Mouse (Mus musculus) left cerebral cortex, adult 6 months (tissue): Measurements from ENCODE around the gene Bst1. TPM values are rescaled to one million over a fixed set of nuclear protein-coding genes. Genes with fewer than 3 reads are reported as not detected.

Experiments used
- long read RNA-seq, 2 experiments: library from polyadenylated mRNA; unstranded; transcript quantifications; one replicate each; pipeline ENCODE4 v2.0.0; 2019 to 2020
- polyA plus RNA-seq: library from polyadenylated mRNA; unstranded; fragments of <200 nt; fragmentation: Nextera tagmentation; gene quantifications from 2 replicates; pipeline ENCODE4 v1.2.3, GENCODE M21; 2021

The Bst1 gene
- polyA plus RNA-seq, result not detected in 2 replicates
- long read RNA-seq, experiment 1, result 0 reads
- long read RNA-seq, experiment 2, result 0 reads

DNA sequence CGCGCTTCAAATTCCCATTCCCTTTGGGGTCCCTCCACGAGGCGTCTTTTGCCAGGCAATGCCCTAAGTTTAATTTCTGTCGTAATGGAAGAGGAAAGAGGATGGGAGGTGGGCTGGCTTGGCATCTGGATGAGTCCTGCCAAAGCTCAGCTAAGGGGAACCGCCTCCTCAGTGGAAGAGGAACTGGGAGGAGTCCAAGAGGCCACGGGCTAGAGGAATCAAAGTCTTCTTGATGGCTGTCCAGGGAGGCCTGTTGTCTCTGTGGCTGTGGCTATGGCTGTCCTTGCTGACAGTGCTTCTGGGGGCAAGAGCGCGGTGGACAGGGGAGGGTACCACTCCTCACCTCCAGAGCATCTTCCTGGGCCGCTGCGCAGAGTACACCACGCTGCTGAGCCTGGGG, at the start of gene Bst1:
Bst1 (plus strand) TSS at position 191 of the 400 bp plus-strand sequence.

DNA sequence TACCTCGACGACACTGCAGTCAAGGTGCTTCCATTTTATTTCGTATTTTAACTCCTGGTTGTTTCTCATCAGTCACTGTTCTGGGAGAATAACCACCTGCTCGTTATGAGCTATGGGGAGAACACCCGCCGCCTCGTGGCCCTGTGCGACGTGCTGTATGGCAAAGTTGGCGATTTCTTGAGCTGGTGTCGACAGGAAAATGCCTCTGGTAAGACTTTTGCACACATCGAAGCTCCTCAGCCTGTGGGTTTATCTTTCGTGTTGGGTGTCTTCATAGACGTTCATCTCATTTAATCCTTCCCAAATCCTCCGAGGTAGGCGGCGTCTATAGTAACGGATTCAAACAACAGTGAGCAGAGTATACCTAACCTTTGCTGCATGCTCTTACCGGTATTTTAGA, 2.9 kb downstream of the Bst1 start, which contains the start of gene Fbxl5:
Fbxl5 (minus strand) TSS at position 101 of the 400 bp plus-strand sequence.

DNA sequence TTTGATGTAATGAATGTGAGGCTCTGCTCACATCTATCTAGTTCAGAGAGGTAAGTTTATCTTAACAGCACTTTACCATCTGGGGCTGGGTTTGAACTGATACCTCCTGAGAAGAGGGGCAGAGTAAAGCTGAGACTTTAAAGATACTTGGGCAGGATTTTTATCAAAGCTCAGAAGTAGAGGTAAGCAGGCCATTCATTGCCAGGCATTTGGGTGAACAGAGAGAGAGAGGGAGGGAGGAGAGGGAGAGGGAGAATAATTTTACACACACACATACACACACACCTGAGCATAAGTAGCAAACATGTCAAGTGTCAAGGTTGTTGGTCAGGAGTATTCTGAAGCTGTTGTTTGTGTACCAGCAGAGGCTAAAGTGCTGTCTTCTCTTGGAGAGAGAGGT, 49.6 kb downstream of the Bst1 start, which contains the start of gene Cd38:
Cd38 (plus strand) TSS at position 301 of the 400 bp plus-strand sequence.

Other genes with a start within 250 kb of the Bst1 start
- 3.2 and 3.4 TPM in 2 replicates for gene Cc2d2a, start 156.5 kb upstream of the Bst1 start, polyA plus RNA-seq
- 56.9 and 64.8 TPM in 2 replicates for gene Fbxl5, start 2.8 kb downstream of the Bst1 start, polyA plus RNA-seq
- 2.9 and 4.5 TPM in 2 replicates for gene Cd38, start 49.7 kb downstream of the Bst1 start, polyA plus RNA-seq
- 0.31 and 0.66 TPM in 2 replicates for gene Gm7879, start 94.3 kb downstream of the Bst1 start, polyA plus RNA-seq
- gene Fgfbp1, start 162.9 kb downstream of the Bst1 start, polyA plus RNA-seq, result 4.3 and 4.5 TPM in 2 replicates